In the genomic region with DNA sequence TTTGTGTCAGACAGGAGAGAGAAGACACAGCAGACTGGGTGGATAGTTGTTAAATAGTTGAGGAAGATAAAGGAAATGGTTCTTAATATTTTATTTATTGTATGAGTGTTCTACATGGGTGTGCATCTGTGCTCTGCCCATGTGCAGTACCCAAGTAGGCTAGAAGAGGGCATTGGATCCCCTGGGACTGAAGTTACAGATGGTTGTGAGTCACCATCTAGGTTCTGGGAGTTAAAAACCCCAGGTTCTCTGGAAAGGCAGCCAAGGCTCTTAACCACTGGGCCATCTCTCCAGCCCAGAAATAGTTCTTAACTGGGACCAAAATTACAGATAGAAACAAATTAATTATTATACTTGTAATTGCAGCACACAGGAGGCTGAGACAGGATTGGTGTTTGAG, we compare ENCODE assay signal across 20 mouse cellular contexts. TPM values are rescaled to one million over a fixed set of nuclear protein-coding genes. Genes with fewer than 3 reads are reported as not detected.
DNase-seq lines count a peak whose midpoint lies in the region; ATAC-seq and TF ChIP-seq lines count a peak whose summit lies in the region.
"Had no signal": no experiment of that assay in that cellular context is flagged by ENCODE, and none has a peak within 500 bp of the region (broad histone marks: within the 10 kb centered on the region; RNA-seq: fewer than 3 reads in every experiment).

No protein-coding gene starts in this region.

- 0 out of 2 replicates have a peak, but pooled peaks have one; percentile 4 for TF ChIP-seq CTCF in lung, postnatal 0 days (IDR thresholded peaks at IDR 0.05)
- no peak for TF ChIP-seq CTCF in thymus, adult 2 months (IDR thresholded peaks at IDR 0.05; ENCODE audit: borderline replicate concordance, control insufficient read depth, extremely low read depth, insufficient read depth, low read length, poor library complexity)

- H3K4me1 ChIP-seq in lung, postnatal 0 days (ENCODE audit: insufficient read depth, low read depth, low read length) = no peaks in the 10 kb centered on the region
- H3K4me1 ChIP-seq in thymus, adult 2 months (replicated peaks; ENCODE audit: control insufficient read depth, insufficient read depth, low read length) = no peaks in the 10 kb centered on the region
- H3K4me1 ChIP-seq in forebrain, embryonic 13.5 days = no peaks in the 10 kb centered on the region
- H3K4me1 ChIP-seq: embryonic facial prominence, embryonic 10.5 days; heart, embryonic 12.5 days; hindbrain, embryonic 15.5 days had no signal

- ATAC-seq in lung, postnatal 0 days = no peak
- ATAC-seq in forebrain, embryonic 13.5 days = no peak
- ATAC-seq: CD4-positive, CD25-positive, alpha-beta regulatory T cell, adult 4 months; forebrain, embryonic 14.5 days had no signal

- H3K36me3 ChIP-seq in lung, postnatal 0 days (ENCODE audit: insufficient read depth, low read length) = no peaks in the 10 kb centered on the region
- no peaks in the 10 kb centered on the region for H3K36me3 ChIP-seq in thymus, adult 2 months (ENCODE audit: control insufficient read depth, insufficient read depth, low read length)
- H3K36me3 ChIP-seq in forebrain, embryonic 13.5 days (ENCODE audit: poor library complexity, severe bottlenecking) = no peaks in the 10 kb centered on the region
- H3K36me3 ChIP-seq: embryonic facial prominence, embryonic 10.5 days; heart, embryonic 12.5 days; hindbrain, embryonic 15.5 days had no signal

- no peak overlapping the region for H3K9ac ChIP-seq in lung, postnatal 0 days (replicated peaks; ENCODE audit: low read depth)
- no peak overlapping the region for H3K9ac ChIP-seq in forebrain, embryonic 13.5 days
- H3K9ac ChIP-seq: heart, embryonic 12.5 days; hindbrain, embryonic 15.5 days had no signal

- no peak overlapping the region for H3K4me2 ChIP-seq in lung, postnatal 0 days (replicated peaks; ENCODE audit: low read depth, low read length)
- H3K4me2 ChIP-seq in forebrain, embryonic 13.5 days = no peak overlapping the region
- H3K4me2 ChIP-seq: heart, embryonic 12.5 days; hindbrain, embryonic 15.5 days had no signal

- H3K4me3 ChIP-seq in lung, postnatal 0 days (ENCODE audit: low read depth, low read length) = no peak overlapping the region
- no peak overlapping the region for H3K4me3 ChIP-seq in thymus, adult 2 months (ENCODE audit: control insufficient read depth, insufficient read depth, low read length)
- H3K4me3 ChIP-seq in forebrain, embryonic 13.5 days = no peak overlapping the region
- H3K4me3 ChIP-seq: embryonic facial prominence, embryonic 10.5 days; gastrocnemius, adult 2 months; heart, embryonic 12.5 days; hindbrain, embryonic 15.5 days had no signal

- no peaks in the 10 kb centered on the region for H3K27me3 ChIP-seq in lung, postnatal 0 days (replicated peaks; ENCODE audit: insufficient read depth, low read length)
- no peaks in the 10 kb centered on the region for H3K27me3 ChIP-seq in thymus, adult 2 months (ENCODE audit: control insufficient read depth, insufficient read depth, low read length)
- H3K27me3 ChIP-seq in forebrain, embryonic 13.5 days = no peaks in the 10 kb centered on the region
- H3K27me3 ChIP-seq: heart, embryonic 12.5 days; hindbrain, embryonic 15.5 days had no signal

- no peaks in the 10 kb centered on the region for H3K9me3 ChIP-seq in lung, postnatal 0 days (ENCODE audit: low read length)
- no peaks in the 10 kb centered on the region for H3K9me3 ChIP-seq in forebrain, embryonic 13.5 days (replicated peaks)
- H3K9me3 ChIP-seq: embryonic facial prominence, embryonic 10.5 days; G1E; heart, embryonic 12.5 days; hindbrain, embryonic 15.5 days had no signal

- no peak for TF ChIP-seq POLR2A in thymus, adult 2 months (IDR thresholded peaks at IDR 0.05; ENCODE audit: control insufficient read depth, extremely low read depth, insufficient read depth, low read length, poor library complexity)

- intact Hi-C loops in left cerebral cortex, postnatal 10 days (cut with DNase I) = no loop called here

- TF ChIP-seq EP300 in lung, postnatal 0 days (IDR thresholded peaks at IDR 0.05) = no peak

- no peak for DNase-seq in lung, postnatal 0 days (ENCODE audit: low spot score)
- DNase-seq in lung, postnatal 14 days = no peak
- peak; percentile 64 for DNase-seq in MN1 (ENCODE audit: low spot score)
- DNase-seq in brain, adult 2 months (ENCODE audit: low read depth, low spot score) = peak; percentile 47
- no peak for DNase-seq in thymus, adult 2 months
- no peak for DNase-seq in left cerebral cortex, postnatal 10 days (ENCODE audit: extremely low spot score in 1 of 2, low spot score in 2 of 2)
- DNase-seq: adrenal gland, adult 8-10 months; adrenal gland, postnatal 36 days; cerebellum, adult 11-12 months; cerebellum, adult 9-10 months; cerebellum, postnatal 36 days; gastrocnemius, adult 2 months; gastrocnemius, postnatal 25 days had no signal

- no peak overlapping the region for H3K27ac ChIP-seq in lung, postnatal 0 days (ENCODE audit: low read length)
- H3K27ac ChIP-seq in thymus, adult 2 months (ENCODE audit: control insufficient read depth, insufficient read depth, low read length) = no peak overlapping the region
- H3K27ac ChIP-seq in forebrain, embryonic 13.5 days = no peak overlapping the region
- H3K27ac ChIP-seq: embryonic facial prominence, embryonic 10.5 days; gastrocnemius, adult 2 months; hindbrain, embryonic 15.5 days had no signal

RNA-seq across cellular contexts. Expression of a gene that starts 30.5 kb away (rescaled TPM):
- polyA plus RNA-seq in lung, postnatal 0 days (2015; fragmentation: Nextera tagmentation; extraction: Ambion mirVana) = 5.3 and 6.3 TPM in 2 replicates
- polyA plus RNA-seq in thymus, adult 2 months (2012; rRNA removed) = 0.13 and 0.49 TPM in 2 replicates
- 10 to 100 TPM; 10.0 to 11.1 TPM for total RNA-seq in left cerebral cortex, postnatal 10 days (2021)
- 7.4 and 8.1 TPM in 2 replicates for polyA plus RNA-seq in forebrain, embryonic 13.5 days (2015; fragmentation: Nextera tagmentation; extraction: Ambion mirVana)

RNA-seq across cellular contexts. Expression of a gene that starts 37.8 kb away (rescaled TPM):
- polyA plus RNA-seq in lung, postnatal 0 days (2015; fragmentation: Nextera tagmentation; extraction: Ambion mirVana) = 116 and 164 TPM in 2 replicates
- polyA plus RNA-seq in thymus, adult 2 months (2012; rRNA removed) = 112 and 127 TPM in 2 replicates
- total RNA-seq in left cerebral cortex, postnatal 10 days (2021) = 100 to 1,000 TPM; 412 to 414 TPM
- 334 and 374 TPM in 2 replicates for polyA plus RNA-seq in forebrain, embryonic 13.5 days (2015; fragmentation: Nextera tagmentation; extraction: Ambion mirVana)

RNA-seq across cellular contexts. Expression of a gene that starts 56.5 kb away (rescaled TPM):
- polyA plus RNA-seq in lung, postnatal 0 days (2015; fragmentation: Nextera tagmentation; extraction: Ambion mirVana) = 87.1 and 94.8 TPM in 2 replicates
- 16.2 and 19.2 TPM in 2 replicates for polyA plus RNA-seq in thymus, adult 2 months (2012; rRNA removed)
- total RNA-seq in left cerebral cortex, postnatal 10 days (2021) = 10 to 100 TPM; 33.4 to 33.6 TPM
- 146 and 191 TPM in 2 replicates for polyA plus RNA-seq in forebrain, embryonic 13.5 days (2015; fragmentation: Nextera tagmentation; extraction: Ambion mirVana)

Comparison
In these comparisons a context has a peak if more than half of its experiments do, and no peak if none do; other contexts are left out.
1. DNase-seq: peak in MN1 (single experiment) and brain, adult 2 months (single experiment); none in lung, postnatal 0 days (single experiment), lung, postnatal 14 days (single experiment), thymus, adult 2 months (single experiment) and left cerebral cortex, postnatal 10 days (0 of 2).